Mouse (Mus musculus) limb, embryonic 12.5 days (tissue): Measurements from ENCODE around the gene Mospd3. TPM values are rescaled to one million over a fixed set of nuclear protein-coding genes. Genes with fewer than 3 reads are reported as not detected.

Source experiments
- ATAC-seq: fragments of 200-750 bp; cut with Nextera tagmentation; 2 replicates; pipeline ENCODE4 v1.8.0; 2017; ENCODE audit warnings: low read depth, moderate TSS enrichment; ENCODE audit not compliant: insufficient number of reproducible peaks, insufficient read depth, low FRiP score, low TSS enrichment
- H3K27ac ChIP-seq: fragments of 300-500 bp; sonication (generic); 2 replicates; pipeline ENCODE4 v1.5.1; 2016; ENCODE audit warnings: mild to moderate bottlenecking, moderate library complexity
- H3K27me3 ChIP-seq: fragments of 300-500 bp; sonication (generic); 2 replicates; pipeline ENCODE4 v1.6.1; 2016; ENCODE audit warnings: mild to moderate bottlenecking, moderate library complexity
- H3K36me3 ChIP-seq: fragments of 300-500 bp; sonication (generic); 2 replicates; pipeline ENCODE4 v1.6.1; 2016; ENCODE audit warnings: mild to moderate bottlenecking, moderate library complexity
- H3K4me1 ChIP-seq: fragments of 300-500 bp; sonication (generic); replicated peaks from 2 replicates; pipeline ENCODE4 v1.6.1; 2016
- H3K4me2 ChIP-seq: fragments of 300-500 bp; sonication (generic); 2 replicates; pipeline ENCODE4 v1.6.1; 2016; ENCODE audit warnings: mild to moderate bottlenecking, moderate library complexity
- H3K4me3 ChIP-seq: fragments of 300-500 bp; sonication (generic); replicated peaks from 2 replicates; pipeline ENCODE4 v1.5.1; 2016; ENCODE audit warnings: mild to moderate bottlenecking
- H3K9ac ChIP-seq: fragments of 300-500 bp; sonication (generic); replicated peaks from 2 replicates; pipeline ENCODE4 v1.6.1; 2016; ENCODE audit warnings: mild to moderate bottlenecking, moderate library complexity
- H3K9me3 ChIP-seq: fragments of 300-500 bp; sonication (generic); 2 replicates; pipeline ENCODE4 v1.6.1; 2016; ENCODE audit warnings: mild to moderate bottlenecking, moderate library complexity
- WGBS: fragments of 180-500 bp; shearing (Covaris S2); methylation state at CpG from one replicate; pipeline ENCODE4 v1.1.7; 2016; 5-methylcytosine and 5-hydroxymethylcytosine counted together
- polyA plus RNA-seq: library from polyadenylated mRNA; unstranded; fragments of >200 nt; fragmentation: Nextera tagmentation; extraction: Ambion mirVana; gene quantifications from 2 replicates; pipeline ENCODE4 v1.2.1, GENCODE M21; 2016

Gene Mospd3
- 21.1 and 28.5 TPM in 2 replicates for polyA plus RNA-seq

DNA sequence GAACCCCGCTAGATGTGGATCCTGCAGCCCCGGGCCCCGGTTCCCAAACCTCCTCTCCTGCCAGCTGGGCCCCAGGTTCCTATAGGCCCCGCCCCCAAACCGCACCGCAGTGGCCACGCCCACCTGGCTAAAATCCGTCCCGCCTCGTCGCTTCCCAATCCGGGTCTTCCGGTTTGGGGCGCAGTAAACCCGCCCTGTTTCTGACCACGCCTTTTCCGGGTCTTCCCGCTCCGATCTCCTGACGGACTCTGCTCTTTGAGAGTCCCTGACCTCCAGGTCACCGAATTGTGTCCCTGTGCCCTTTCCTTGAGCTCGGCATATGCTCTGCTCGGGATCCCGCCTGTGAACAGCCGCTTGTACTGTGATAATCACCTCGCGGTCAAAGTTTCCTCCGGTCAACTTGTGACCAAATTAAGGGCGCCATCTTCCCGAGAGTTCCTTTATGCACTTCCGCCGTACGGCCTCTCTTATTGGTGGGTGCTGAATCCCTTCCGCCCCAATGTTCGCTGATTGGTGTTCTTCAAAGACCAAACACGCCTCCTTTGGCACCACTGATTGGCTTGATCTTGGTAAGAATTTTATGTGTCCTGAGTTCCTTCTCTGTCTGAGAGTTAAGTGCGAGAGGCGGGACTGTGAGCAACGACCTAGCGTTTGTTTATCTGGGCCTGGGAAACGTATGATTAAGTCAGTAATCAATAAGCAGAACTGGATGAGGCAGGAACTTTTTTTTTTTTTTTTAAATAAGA, at the start of gene Mospd3:
Gene Mospd3, minus strand, starts transcription at position 440 of the 746 bp plus-strand sequence.
- H3K9ac ChIP-seq, result peak within 1 kb of the TSS; percentile 83

DNA sequence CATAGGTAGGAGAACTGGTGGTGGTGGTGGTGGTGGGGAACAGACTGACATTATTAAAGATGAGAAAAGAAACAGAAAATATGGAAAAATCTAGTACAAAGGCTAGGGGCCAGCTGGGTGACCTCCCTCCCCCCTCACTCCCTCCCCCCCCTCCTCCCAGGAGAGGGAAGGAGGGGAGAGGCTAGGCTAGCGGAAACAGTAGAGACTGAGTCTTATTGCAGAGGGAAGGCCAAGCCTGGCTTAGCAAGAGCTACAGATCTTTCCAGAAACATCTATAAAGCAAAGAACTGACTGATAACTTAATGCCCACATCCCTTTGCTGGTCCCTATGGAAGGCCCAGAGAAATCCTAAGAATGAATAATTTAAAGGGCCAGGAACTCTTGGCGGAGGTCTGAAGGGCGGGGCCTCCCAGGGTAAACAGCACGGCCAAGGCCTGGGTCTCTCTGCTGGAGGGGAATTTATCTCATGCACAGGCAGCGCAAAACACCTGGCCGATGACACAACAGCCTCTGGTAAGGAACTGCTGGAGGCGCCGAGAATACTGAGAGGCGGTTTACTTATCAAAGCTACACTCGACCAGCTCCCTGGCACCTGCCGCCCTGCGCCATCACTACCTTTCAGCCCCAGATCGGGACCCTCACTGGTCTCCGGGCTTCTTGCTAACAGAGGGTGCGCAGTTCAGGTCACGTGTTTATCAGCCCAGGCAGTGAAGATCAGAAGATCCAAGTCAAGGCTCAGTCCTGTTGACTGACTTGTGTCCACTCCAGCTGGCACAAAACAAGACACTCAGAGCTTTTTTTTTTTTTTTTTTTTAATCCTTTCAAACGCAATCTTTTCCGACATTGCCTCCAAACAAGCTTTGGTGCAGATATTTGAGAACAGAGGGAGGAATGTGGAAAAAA, 49.1 kb upstream of the Mospd3 start:
- Histone ChIP-seq H3K27ac (peak overlapping the region; percentile 79), H3K4me2 (peak overlapping the region; percentile 23; the same call in 1 of the 2 replicates), H3K4me3 (no peak overlapping the region), H3K27me3 (peaks cover 16% of the 10 kb centered on the region), H3K9ac (no peak overlapping the region), H3K4me1 (peaks cover 43% of the 10 kb centered on the region), H3K36me3 (peaks cover 29% of the 10 kb centered on the region), H3K9me3 (no peaks in the 10 kb centered on the region)
- ATAC-seq, result no peak
- 13% methylated on average over 18 of the region's 18 CpGs for WGBS

More for the DNA sequence above, at the start of gene Mospd3:
- Histone ChIP-seq H3K9me3 (no peaks in the 10 kb centered on the region), H3K27ac (peak within 1 kb of the TSS; percentile 84), H3K27me3 (no peaks in the 10 kb centered on the region), H3K36me3 (peaks cover 40% of the 10 kb centered on the region), H3K4me1 (peaks cover 36% of the 10 kb centered on the region), H3K4me2 (peak within 1 kb of the TSS; percentile 94), H3K4me3 (peak within 1 kb of the TSS; percentile 72)
- peak; percentile 91 for ATAC-seq
- WGBS, result under 1% methylated on average over 41 of the region's 41 CpGs

DNA sequence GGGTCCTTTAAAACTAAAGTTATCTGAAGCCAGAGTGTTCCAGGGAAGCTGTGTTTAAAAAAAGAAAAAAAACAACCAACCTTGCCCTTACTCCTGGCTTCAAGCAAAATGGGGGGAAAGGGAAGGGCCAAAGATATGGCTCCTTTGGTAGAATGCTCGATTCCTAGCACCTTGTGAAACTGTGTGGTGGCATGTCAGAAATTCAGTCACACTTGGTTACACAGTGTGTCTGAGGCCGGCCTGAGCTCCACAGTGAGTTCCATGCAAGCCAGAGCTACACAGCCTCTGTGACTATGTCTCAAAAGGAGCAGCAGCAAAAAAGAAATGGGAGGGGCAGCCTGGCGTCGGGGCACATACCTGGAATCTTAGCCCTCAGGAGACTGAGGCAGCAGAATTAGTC, 48.4 kb upstream of the Mospd3 start:
- Histone ChIP-seq H3K27ac (peak overlapping the region; percentile 79), H3K36me3 (peaks cover 25% of the 10 kb centered on the region), H3K27me3 (peaks cover 23% of the 10 kb centered on the region), H3K4me3 (no peak overlapping the region), H3K4me1 (peaks cover 47% of the 10 kb centered on the region), H3K9ac (no peak overlapping the region), H3K4me2 (no peak overlapping the region), H3K9me3 (no peaks in the 10 kb centered on the region)
- 38% methylated on average over 4 of the region's 4 CpGs for WGBS
- ATAC-seq, result no peak

DNA sequence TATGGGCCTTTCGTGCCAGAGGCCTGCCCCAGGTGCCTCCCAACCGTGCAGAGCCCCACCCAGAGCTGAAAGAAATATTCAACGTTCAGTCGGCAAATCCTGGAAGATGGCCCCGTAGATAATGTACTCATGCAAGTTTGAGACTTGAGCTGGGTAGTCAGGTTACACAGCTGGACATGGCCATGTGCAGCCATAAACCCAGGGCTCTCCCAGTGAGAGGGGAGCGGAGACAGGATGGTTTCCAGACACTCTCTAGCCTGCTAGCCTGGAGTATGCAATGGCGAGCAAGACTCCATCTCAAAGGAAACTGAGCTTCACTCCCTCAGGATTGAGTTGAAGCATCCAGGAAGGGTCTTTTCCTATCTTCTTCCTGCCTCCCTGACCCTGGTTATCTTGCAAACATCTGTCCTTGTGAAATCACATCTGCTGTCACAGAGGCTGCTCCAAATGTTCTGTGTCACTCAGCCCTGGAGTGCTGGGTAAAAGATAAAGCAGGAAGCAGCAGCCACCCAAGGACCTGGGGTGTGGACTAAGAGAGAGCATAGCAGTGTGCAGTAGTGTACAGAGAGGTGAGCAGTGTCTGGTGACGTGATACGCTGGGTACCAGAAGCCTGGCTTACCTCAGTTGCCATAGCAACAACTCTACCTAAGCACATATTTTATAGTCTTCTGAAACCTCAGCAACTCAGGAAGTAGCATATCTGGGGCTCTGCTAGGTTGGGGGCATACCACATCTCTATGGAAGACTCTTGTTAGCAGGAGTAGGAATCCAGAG, 47.2 kb upstream of the Mospd3 start:
- Histone ChIP-seq H3K4me2 (peak overlapping the region; percentile 19), H3K9me3 (no peaks in the 10 kb centered on the region), H3K27ac (peak overlapping the region; percentile 79), H3K27me3 (peaks cover 34% of the 10 kb centered on the region), H3K9ac (no peak overlapping the region), H3K4me1 (peaks cover 48% of the 10 kb centered on the region), H3K36me3 (peaks cover 15% of the 10 kb centered on the region), H3K4me3 (no peak overlapping the region)
- ATAC-seq, result 0 out of 2 replicates have a peak, but pooled peaks have one; percentile 40
- 23% methylated on average over 9 of the region's 9 CpGs for WGBS

DNA sequence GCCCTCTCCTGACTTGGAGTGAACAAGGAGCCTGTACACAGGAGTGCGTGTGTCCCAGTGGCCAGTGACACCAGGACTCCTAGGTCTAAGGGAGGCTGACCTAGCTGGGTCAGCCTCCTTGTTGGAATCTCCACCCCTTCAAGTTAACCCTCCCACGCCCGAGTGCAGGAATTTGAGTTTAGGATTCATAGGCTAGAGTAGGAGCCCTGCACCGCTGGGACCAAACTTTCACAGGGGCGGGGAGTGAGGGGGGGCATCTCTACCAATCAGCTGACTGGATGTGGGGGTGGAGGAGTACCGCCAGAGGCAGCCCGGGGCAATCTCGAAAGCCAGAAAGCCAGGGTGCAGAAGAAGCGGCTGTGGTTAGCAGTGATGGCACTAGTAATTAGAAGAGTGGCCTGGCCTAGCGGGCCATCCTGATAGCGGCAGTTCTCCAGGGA, 44.8 kb upstream of the Mospd3 start, which contains the start of gene Irs3:
Gene Irs3, minus strand, starts transcription at position 63 of the 440 bp plus-strand sequence.
- Histone ChIP-seq H3K4me3 (peak within 1 kb of the TSS; percentile 34), H3K9me3 (no peaks in the 10 kb centered on the region), H3K4me2 (peak within 1 kb of the TSS; percentile 55), H3K27ac (no peak within 1 kb of the TSS), H3K36me3 (peaks cover 24% of the 10 kb centered on the region), H3K9ac (0 out of 2 replicates have a peak within 1 kb of the TSS, but pooled peaks have one; percentile 23), H3K4me1 (peaks cover 49% of the 10 kb centered on the region), H3K27me3 (peaks cover 34% of the 10 kb centered on the region)
- ATAC-seq, result no peak
- 15% methylated on average over 11 of the region's 11 CpGs for WGBS

DNA sequence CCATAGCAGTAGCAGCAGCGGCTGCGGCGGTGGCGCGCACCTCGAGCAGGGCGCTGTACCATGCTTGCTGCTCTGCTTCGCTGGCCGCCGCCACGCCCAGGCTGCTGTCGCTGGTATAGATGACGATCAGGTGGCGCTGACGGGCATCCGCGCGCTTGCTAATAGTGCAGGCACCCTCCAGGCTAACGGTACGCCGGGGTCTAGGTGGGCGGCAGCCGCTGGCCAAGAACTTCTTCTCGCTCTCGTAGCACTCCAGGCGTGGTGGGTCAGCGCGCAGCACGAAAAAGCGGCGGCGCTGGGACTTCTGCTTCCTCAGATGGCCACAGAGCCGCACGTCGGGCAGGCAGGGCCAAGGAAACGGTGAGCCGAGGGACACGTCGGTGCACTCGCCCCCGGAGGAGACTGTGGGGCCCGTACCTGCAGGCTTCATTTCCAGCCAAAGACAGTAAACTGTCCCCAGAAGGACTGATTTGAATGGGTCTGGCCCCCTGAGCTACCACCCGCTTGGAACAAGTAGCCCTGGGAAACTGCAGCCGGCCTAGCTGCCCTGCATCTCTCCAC, 44.3 kb upstream of the Mospd3 start:
- Histone ChIP-seq H3K9ac (0 out of 2 replicates have a peak overlapping the region, but pooled peaks have one; percentile 23), H3K4me3 (peak overlapping the region; percentile 34), H3K9me3 (no peaks in the 10 kb centered on the region), H3K27ac (no peak overlapping the region), H3K4me2 (peak overlapping the region; percentile 55), H3K4me1 (peaks cover 51% of the 10 kb centered on the region), H3K27me3 (peaks cover 34% of the 10 kb centered on the region), H3K36me3 (peaks cover 29% of the 10 kb centered on the region)
- ATAC-seq, result no peak
- WGBS, result 2% methylated on average over 44 of the region's 44 CpGs

DNA sequence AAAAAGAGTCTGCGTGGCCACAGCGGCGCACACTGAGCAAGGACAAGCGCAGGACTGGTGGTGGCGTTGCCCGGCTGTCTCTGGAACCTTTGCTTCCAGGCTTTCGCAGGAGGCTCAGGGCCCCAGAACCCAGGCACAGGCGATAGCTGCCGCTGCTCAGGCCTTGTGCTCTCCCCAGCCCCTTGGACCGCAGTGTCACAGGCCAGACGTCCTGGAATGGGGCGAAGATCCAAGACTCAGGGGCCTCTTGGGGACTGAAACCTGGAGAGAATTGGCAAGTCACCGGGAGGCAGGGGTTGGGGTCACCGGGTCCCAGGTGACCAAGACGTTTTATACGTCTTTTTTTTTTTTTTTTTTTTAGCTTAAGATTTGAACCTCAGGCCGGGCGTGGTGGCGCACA, 43.6 kb upstream of the Mospd3 start:
- 32% methylated on average over 19 of the region's 19 CpGs for WGBS
- no peak overlapping the region for H3K4me3 ChIP-seq
- H3K27me3 ChIP-seq, result peaks cover 34% of the 10 kb centered on the region
- H3K4me1 ChIP-seq, result peaks cover 44% of the 10 kb centered on the region
- no peak overlapping the region for H3K9ac ChIP-seq
- no peak overlapping the region for H3K27ac ChIP-seq
- no peaks in the 10 kb centered on the region for H3K9me3 ChIP-seq
- H3K36me3 ChIP-seq, result peaks cover 36% of the 10 kb centered on the region
- ATAC-seq, result no peak
- H3K4me2 ChIP-seq, result no peak overlapping the region

DNA sequence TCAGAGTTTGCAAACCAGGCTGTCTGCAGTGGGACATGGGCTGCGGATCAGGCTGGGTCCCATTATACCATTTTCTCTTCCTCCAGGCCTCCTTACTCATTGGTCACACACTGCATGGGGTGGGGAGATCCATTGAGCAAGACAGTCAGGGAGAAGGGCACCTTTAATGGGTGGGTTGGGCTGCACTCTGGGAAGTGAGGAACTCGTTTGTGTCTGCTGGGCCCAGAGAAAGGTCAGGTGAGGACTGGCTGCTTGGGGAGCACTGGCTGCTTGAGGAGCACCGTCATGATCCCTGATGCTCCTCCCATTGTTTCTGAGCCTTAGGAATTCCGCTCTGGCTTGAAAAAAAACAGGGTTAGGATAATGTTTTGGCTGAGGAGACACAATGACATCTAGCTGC, 42.0 kb upstream of the Mospd3 start:
- Histone ChIP-seq H3K4me3 (no peak overlapping the region), H3K4me2 (no peak overlapping the region), H3K27ac (no peak overlapping the region), H3K4me1 (peaks cover 28% of the 10 kb centered on the region), H3K27me3 (peaks cover 34% of the 10 kb centered on the region), H3K9me3 (no peaks in the 10 kb centered on the region), H3K9ac (no peak overlapping the region), H3K36me3 (peaks cover 52% of the 10 kb centered on the region)
- 56% methylated on average over 4 of the region's 4 CpGs for WGBS
- no peak for ATAC-seq

DNA sequence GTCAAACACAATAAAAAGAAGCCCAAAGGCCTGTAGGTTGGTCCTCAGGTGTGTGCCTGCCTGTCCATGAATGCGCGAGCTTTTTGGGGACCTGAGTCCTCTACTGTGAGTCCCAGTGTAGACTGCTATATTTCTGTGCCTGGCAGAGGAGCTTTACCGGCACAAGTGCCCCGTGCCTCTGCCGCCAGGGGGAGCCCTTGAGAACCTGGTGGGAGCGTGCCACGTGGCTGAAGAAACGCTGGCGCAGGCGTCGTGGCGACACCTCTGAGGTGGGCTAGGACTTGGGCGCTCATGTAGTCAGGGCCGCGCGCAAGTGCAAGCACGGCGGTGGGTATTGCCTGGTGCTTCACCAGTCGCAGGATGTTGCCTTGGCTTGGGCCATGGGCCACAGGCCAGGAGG, 40.2 kb upstream of the Mospd3 start, which contains the start of gene Sap25:
Gene Sap25, plus strand, starts transcription at position 281 of the 400 bp plus-strand sequence.
- H3K27ac ChIP-seq, result no peak within 1 kb of the TSS; the same call in 1 of the 2 replicates
- no peak within 1 kb of the TSS for H3K9ac ChIP-seq
- peaks cover 70% of the 10 kb centered on the region for H3K36me3 ChIP-seq
- peaks cover 20% of the 10 kb centered on the region for H3K4me1 ChIP-seq
- H3K4me3 ChIP-seq, result no peak within 1 kb of the TSS
- ATAC-seq, result no peak
- peaks cover 29% of the 10 kb centered on the region for H3K27me3 ChIP-seq
- no peaks in the 10 kb centered on the region for H3K9me3 ChIP-seq
- 87% methylated on average over 19 of the region's 19 CpGs for WGBS
- H3K4me2 ChIP-seq, result no peak within 1 kb of the TSS

DNA sequence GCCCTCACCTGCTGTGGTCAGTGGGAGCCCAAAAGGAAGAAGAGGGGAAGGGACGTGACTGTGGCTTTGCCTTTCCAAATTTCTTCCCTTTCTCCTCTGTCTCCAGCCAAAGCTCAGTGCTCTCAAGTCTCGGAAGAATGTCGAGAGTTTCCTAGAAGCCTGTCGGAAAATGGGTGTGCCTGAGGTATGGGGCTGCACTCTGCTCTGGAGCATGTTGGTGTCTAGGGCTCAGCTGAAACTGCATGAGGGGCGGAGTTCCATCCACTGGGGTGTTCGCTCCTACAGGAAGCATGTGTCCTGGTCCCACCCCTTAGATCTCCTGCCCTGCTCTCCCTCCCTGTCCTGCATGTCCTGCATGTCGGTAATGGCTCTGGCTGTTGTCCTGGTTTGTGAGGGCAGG, 38.6 kb upstream of the Mospd3 start:
- Histone ChIP-seq H3K27me3 (peaks cover 13% of the 10 kb centered on the region), H3K27ac (no peak overlapping the region), H3K4me1 (peaks cover 7% of the 10 kb centered on the region), H3K4me3 (no peak overlapping the region), H3K9ac (no peak overlapping the region), H3K9me3 (no peaks in the 10 kb centered on the region), H3K36me3 (peaks cover 85% of the 10 kb centered on the region), H3K4me2 (no peak overlapping the region)
- ATAC-seq, result no peak
- WGBS, result 80% methylated on average over 7 of the region's 7 CpGs
